Mouse (Mus musculus) ES-E14 (cell line): ENCODE measurements around the gene Acss2.

Experiments used
- HCFC1 ChIP-seq: IDR thresholded peaks from 2 replicates; pipeline ENCODE4 v1.6.1; 2012; ENCODE audit warnings: low read length, inconsistent platforms, borderline replicate concordance; ENCODE audit not compliant: insufficient read depth
- ZNF384 ChIP-seq: IDR thresholded peaks from 2 replicates; pipeline ENCODE4 v1.6.1; 2012; ENCODE audit warnings: low read depth, low read length, inconsistent platforms

DNA sequence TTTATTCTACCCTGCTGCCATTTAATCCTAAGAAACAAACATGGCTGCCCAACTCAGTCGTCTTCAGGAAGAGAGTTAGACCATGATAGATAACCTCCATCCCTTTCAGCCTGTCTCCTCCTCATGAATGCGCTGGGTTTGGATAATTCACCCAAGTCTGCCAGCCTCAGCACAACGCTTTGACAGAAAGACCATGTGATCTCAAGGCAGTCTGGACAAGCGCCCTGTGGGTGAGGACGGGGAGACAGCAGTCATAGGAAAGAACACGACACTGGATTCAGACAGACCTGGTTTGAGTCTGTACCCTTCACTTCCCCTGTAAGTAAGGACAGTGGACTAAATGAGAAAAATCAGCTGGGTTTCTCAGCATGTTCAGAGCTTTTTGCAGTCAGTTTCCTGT is 71.8 kb downstream of the Acss2 start:
- TF ChIP-seq HCFC1: no peak
- no peak for TF ChIP-seq ZNF384
